Mouse (Mus musculus): ENCODE measurements at regions not wholly inside any gene's neighbourhood (a gene's known extent, or its start where the extent isn't known, plus 50 kb on each side); places are given as distances from the start of the nearest gene placed in this dataset.

GRCm38 (mm10) chr13:58495390-58496073 lies 92.4 kb upstream of the Hnrnpk start:
- no peaks in the 10 kb centered on the region for H3K27me3 ChIP-seq (replicated peaks)
- no peak for ATAC-seq (ENCODE audit: low FRiP score, low read depth)
- H3K9ac ChIP-seq = no peak overlapping the region
- no peak overlapping the region for H3K27ac ChIP-seq
- H3K36me3 ChIP-seq = no peaks in the 10 kb centered on the region
- H3K9me3 ChIP-seq = no peaks in the 10 kb centered on the region; the same call in 1 of the 2 replicates
- H3K4me3 ChIP-seq = no peak overlapping the region
- H3K4me1 ChIP-seq = peaks cover 5% of the 10 kb centered on the region; the same call in 1 of the 2 replicates
- no peak overlapping the region for H3K4me2 ChIP-seq (replicated peaks)
- WGBS = 81% methylated on average over 12 of the region's 12 CpGs

GRCm38 (mm10) chr13:58494726-58495125 lies 91.6 kb upstream of the Hnrnpk start:
- no peak overlapping the region for H3K4me3 ChIP-seq
- ATAC-seq (ENCODE audit: low FRiP score, low read depth) = no peak
- no peaks in the 10 kb centered on the region for H3K36me3 ChIP-seq
- H3K4me1 ChIP-seq = peaks cover 5% of the 10 kb centered on the region; the same call in 1 of the 2 replicates
- H3K9ac ChIP-seq = no peak overlapping the region
- no peak overlapping the region for H3K27ac ChIP-seq
- 59% methylated on average over 5 of the region's 5 CpGs for WGBS
- H3K9me3 ChIP-seq = no peaks in the 10 kb centered on the region; the same call in 1 of the 2 replicates
- H3K4me2 ChIP-seq (replicated peaks) = no peak overlapping the region
- no peaks in the 10 kb centered on the region for H3K27me3 ChIP-seq (replicated peaks)

GRCm38 (mm10) chr13:58490829-58491228 lies 87.7 kb upstream of the Hnrnpk start:
- ATAC-seq (ENCODE audit: low FRiP score, low read depth) = no peak
- no peaks in the 10 kb centered on the region for H3K27me3 ChIP-seq (replicated peaks)
- 80% methylated on average over 8 of the region's 8 CpGs for WGBS

GRCm38 (mm10) chr13:58485011-58485410 lies 81.9 kb upstream of the Hnrnpk start:
- no peaks in the 10 kb centered on the region for H3K36me3 ChIP-seq
- no peak overlapping the region for H3K4me3 ChIP-seq
- no peaks in the 10 kb centered on the region for H3K4me1 ChIP-seq
- no peak overlapping the region for H3K27ac ChIP-seq
- no peaks in the 10 kb centered on the region for H3K27me3 ChIP-seq (replicated peaks)
- WGBS = 70% methylated on average over 10 of the region's 10 CpGs
- no peaks in the 10 kb centered on the region for H3K9me3 ChIP-seq
- ATAC-seq (ENCODE audit: low FRiP score, low read depth) = no peak
- no peak overlapping the region for H3K9ac ChIP-seq
- H3K4me2 ChIP-seq (replicated peaks) = no peak overlapping the region

More at GRCm38 (mm10) chr13:58490829-58491228, 87.7 kb upstream of the Hnrnpk start:
- Histone ChIP-seq H3K36me3 (no peaks in the 10 kb centered on the region), H3K4me2 (replicated peaks) (no peak overlapping the region), H3K9ac (no peak overlapping the region), H3K4me3 (no peak overlapping the region), H3K4me1 (peaks cover 5% of the 10 kb centered on the region; the same call in 1 of the 2 replicates), H3K27ac (no peak overlapping the region), H3K9me3 (no peaks in the 10 kb centered on the region; the same call in 1 of the 2 replicates)

- Histone ChIP-seq H3K9ac (no peak overlapping the region), H3K4me1 (no peaks in the 10 kb centered on the region), H3K4me2 (replicated peaks) (no peak overlapping the region), H3K9me3 (no peaks in the 10 kb centered on the region), H3K4me3 (no peak overlapping the region), H3K36me3 (no peaks in the 10 kb centered on the region), H3K27ac (no peak overlapping the region), H3K27me3 (replicated peaks) (no peaks in the 10 kb centered on the region)
- 67% methylated on average over 9 of the region's 9 CpGs for WGBS
- ATAC-seq (ENCODE audit: low FRiP score, low read depth) = no peak
Observed at GRCm38 (mm10) chr13:58482701-58483100, 79.6 kb upstream of the Hnrnpk start.

- no peak overlapping the region for H3K9ac ChIP-seq
- no peak overlapping the region for H3K4me3 ChIP-seq
- 89% methylated on average over 10 of the region's 10 CpGs for WGBS
- H3K4me1 ChIP-seq = no peaks in the 10 kb centered on the region
- H3K27me3 ChIP-seq (replicated peaks) = no peaks in the 10 kb centered on the region
- ATAC-seq (ENCODE audit: low FRiP score, low read depth) = no peak
- no peaks in the 10 kb centered on the region for H3K36me3 ChIP-seq
- no peak overlapping the region for H3K27ac ChIP-seq
- H3K4me2 ChIP-seq (replicated peaks) = no peak overlapping the region
- H3K9me3 ChIP-seq = no peaks in the 10 kb centered on the region
Observed at GRCm38 (mm10) chr13:58480928-58481598, 77.9 kb upstream of the Hnrnpk start.

GRCm38 (mm10) chr13:58480388-58480927 lies 77.3 kb upstream of the Hnrnpk start:
- H3K9ac ChIP-seq = no peak overlapping the region
- no peaks in the 10 kb centered on the region for H3K9me3 ChIP-seq
- H3K27me3 ChIP-seq (replicated peaks) = no peaks in the 10 kb centered on the region
- H3K4me2 ChIP-seq (replicated peaks) = no peak overlapping the region
- 79% methylated on average over 8 of the region's 8 CpGs for WGBS
- no peak for ATAC-seq (ENCODE audit: low FRiP score, low read depth)
- no peak overlapping the region for H3K27ac ChIP-seq
- no peak overlapping the region for H3K4me3 ChIP-seq
- no peaks in the 10 kb centered on the region for H3K36me3 ChIP-seq
- H3K4me1 ChIP-seq = no peaks in the 10 kb centered on the region

- Histone ChIP-seq H3K4me3 (no peak overlapping the region), H3K4me1 (no peaks in the 10 kb centered on the region), H3K9me3 (no peaks in the 10 kb centered on the region), H3K36me3 (no peaks in the 10 kb centered on the region), H3K4me2 (replicated peaks) (no peak overlapping the region), H3K27me3 (replicated peaks) (no peaks in the 10 kb centered on the region), H3K9ac (no peak overlapping the region), H3K27ac (no peak overlapping the region)
- WGBS = 74% methylated on average over 5 of the region's 5 CpGs
- no peak for ATAC-seq (ENCODE audit: low FRiP score, low read depth)
Observed at GRCm38 (mm10) chr13:58478438-58478837, 75.3 kb upstream of the Hnrnpk start.

- ATAC-seq (ENCODE audit: low FRiP score, low read depth) = no peak
- H3K4me3 ChIP-seq = no peak overlapping the region
- H3K27ac ChIP-seq = no peak overlapping the region
- no peak overlapping the region for H3K4me2 ChIP-seq (replicated peaks)
- WGBS = 93% methylated on average over 6 of the region's 6 CpGs
- H3K36me3 ChIP-seq = no peaks in the 10 kb centered on the region
- H3K9ac ChIP-seq = no peak overlapping the region
- no peaks in the 10 kb centered on the region for H3K4me1 ChIP-seq
- H3K27me3 ChIP-seq (replicated peaks) = no peaks in the 10 kb centered on the region
- no peaks in the 10 kb centered on the region for H3K9me3 ChIP-seq
Observed at GRCm38 (mm10) chr13:58477253-58477652, 74.1 kb upstream of the Hnrnpk start.

GRCm38 (mm10) chr13:58476033-58476830 lies 73.1 kb upstream of the Hnrnpk start:
- Histone ChIP-seq H3K9ac (no peak overlapping the region), H3K4me2 (replicated peaks) (no peak overlapping the region), H3K27me3 (replicated peaks) (no peaks in the 10 kb centered on the region), H3K27ac (no peak overlapping the region), H3K36me3 (no peaks in the 10 kb centered on the region), H3K9me3 (no peaks in the 10 kb centered on the region), H3K4me3 (no peak overlapping the region), H3K4me1 (0 out of 2 replicates have a peak, but pooled peaks cover 5% of the 10 kb centered on the region)
- 42% methylated on average over 9 of the region's 9 CpGs for WGBS
- ATAC-seq (ENCODE audit: low FRiP score, low read depth) = no peak

GRCm38 (mm10) chr13:58475495-58475894 lies 72.4 kb upstream of the Hnrnpk start:
- no peak overlapping the region for H3K27ac ChIP-seq
- H3K4me2 ChIP-seq (replicated peaks) = no peak overlapping the region
- no peaks in the 10 kb centered on the region for H3K36me3 ChIP-seq
- H3K27me3 ChIP-seq (replicated peaks) = no peaks in the 10 kb centered on the region
- no peak overlapping the region for H3K9ac ChIP-seq
- no peaks in the 10 kb centered on the region for H3K9me3 ChIP-seq
- H3K4me1 ChIP-seq = 0 out of 2 replicates have a peak, but pooled peaks cover 5% of the 10 kb centered on the region
- WGBS = 46% methylated on average over 6 of the region's 6 CpGs
- ATAC-seq (ENCODE audit: low FRiP score, low read depth) = no peak
- H3K4me3 ChIP-seq = no peak overlapping the region

GRCm38 (mm10) chr13:58472455-58472854 lies 69.3 kb upstream of the Hnrnpk start:
- WGBS = 75% methylated on average over 14 of the region's 14 CpGs

More at GRCm38 (mm10) chr13:58472455-58472854, 69.3 kb upstream of the Hnrnpk start:
- Histone ChIP-seq H3K4me3 (no peak overlapping the region), H3K27ac (no peak overlapping the region), H3K36me3 (no peaks in the 10 kb centered on the region), H3K4me1 (peaks cover 5% of the 10 kb centered on the region; the same call in 1 of the 2 replicates), H3K9ac (no peak overlapping the region), H3K27me3 (replicated peaks) (no peaks in the 10 kb centered on the region), H3K4me2 (replicated peaks) (no peak overlapping the region), H3K9me3 (no peaks in the 10 kb centered on the region)
- no peak for ATAC-seq (ENCODE audit: low FRiP score, low read depth)

Measured in neural tube, embryonic 12.5 days (tissue).